Mouse (Mus musculus): ENCODE measurements at regions not wholly inside any gene's neighbourhood (a gene's known extent, or its start where the extent isn't known, plus 50 kb on each side); places are given as distances from the start of the nearest gene placed in this dataset.

- no peak for TF ChIP-seq CTCF (IDR thresholded peaks at IDR 0.05; ENCODE audit: borderline replicate concordance, control insufficient read depth, extremely low read depth, insufficient read depth, low read length, poor library complexity)
- TF ChIP-seq POLR2A (IDR thresholded peaks at IDR 0.05; ENCODE audit: control insufficient read depth, extremely low read depth, insufficient read depth, low read length, poor library complexity): no peak
Observed at GRCm38 (mm10) chr9:87965103-87965780, 234.2 kb upstream of the Tbx18 start.

All from thymus, adult 2 months (tissue).